Mouse (Mus musculus): Measurements from ENCODE around the gene Wwc2. TPM values are rescaled to one million over a fixed set of nuclear protein-coding genes. Genes with fewer than 3 reads are reported as not detected.

Wwc2 gene
- total RNA-seq, 1 experiment = 19.6 TPM

DNA sequence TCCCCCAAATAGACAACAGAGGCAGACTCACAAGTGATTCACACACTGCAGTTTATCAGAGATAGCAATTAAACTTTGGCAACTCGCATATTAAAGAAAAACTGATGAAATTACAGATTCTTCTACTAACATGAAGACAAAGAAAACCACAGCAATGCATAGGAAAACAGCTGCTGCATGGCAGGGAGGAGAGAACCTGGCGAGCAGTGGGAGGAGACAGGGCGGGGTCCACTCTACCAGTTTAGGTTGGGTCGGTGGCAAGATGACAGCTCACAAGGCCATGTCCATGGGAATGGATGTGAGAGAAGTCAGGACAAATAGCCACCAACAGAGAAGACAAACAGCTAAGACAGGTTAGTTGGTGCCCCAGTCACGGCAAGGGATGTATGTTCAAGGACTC, 138.0 kb downstream of the Wwc2 start:
- no peak for TF ChIP-seq MAFK (IDR thresholded peaks at IDR 0.05; ENCODE audit: insufficient read depth, low read depth, low read length)
- TF ChIP-seq HCFC1 (IDR thresholded peaks at IDR 0.05; ENCODE audit: borderline replicate concordance, insufficient read depth, low read length) = no peak
- H3K27ac ChIP-seq (ENCODE audit: insufficient read depth, low read depth, low read length, poor library complexity, severe bottlenecking) = no peak overlapping the region
- peaks cover 21% of the 10 kb centered on the region for H3K36me3 ChIP-seq (ENCODE audit: control insufficient read depth, insufficient read depth, low read length, poor library complexity, severe bottlenecking)
- in situ Hi-C loops (cut with MboI; ENCODE audit: low sequenced_read_pairs in 2 of 2, unreplicated experiment in 2 of 2) = no loop called here
- H3K9me3 ChIP-seq (ENCODE audit: control insufficient read depth, insufficient read depth, low read depth, low read length) = no peaks in the 10 kb centered on the region
- H3K9ac ChIP-seq (ENCODE audit: insufficient read depth, low read depth, low read length, poor library complexity, severe bottlenecking) = no peak overlapping the region
- no peaks in the 10 kb centered on the region for H3K4me1 ChIP-seq (ENCODE audit: control insufficient read depth in 2 of 2, insufficient read depth in 2 of 2, low read length in 2 of 2, poor library complexity in 1 of 2)
- DNase-seq (ENCODE audit: low read depth, low spot score) = no peak
- no peak overlapping the region for H3K4me3 ChIP-seq (ENCODE audit: insufficient read depth in 1 of 2, low read depth in 1 of 2, low read length in 2 of 2, poor library complexity in 1 of 2, severe bottlenecking in 1 of 2)

GRCm38 (mm10) chr8:47851824-47852502, 138.8 kb downstream of the Wwc2 start:
- H3K4me3 ChIP-seq (ENCODE audit: insufficient read depth in 1 of 2, low read depth in 1 of 2, low read length in 2 of 2, poor library complexity in 1 of 2, severe bottlenecking in 1 of 2) = no peak overlapping the region
- in situ Hi-C loops (cut with MboI; ENCODE audit: low sequenced_read_pairs in 2 of 2, unreplicated experiment in 2 of 2) = no loop called here
- H3K9ac ChIP-seq (ENCODE audit: insufficient read depth, low read depth, low read length, poor library complexity, severe bottlenecking) = no peak overlapping the region
- H3K9me3 ChIP-seq (ENCODE audit: control insufficient read depth, insufficient read depth, low read depth, low read length) = no peaks in the 10 kb centered on the region
- peaks cover 26% of the 10 kb centered on the region for H3K36me3 ChIP-seq (ENCODE audit: control insufficient read depth, insufficient read depth, low read length, poor library complexity, severe bottlenecking)
- H3K4me1 ChIP-seq (ENCODE audit: control insufficient read depth in 2 of 2, insufficient read depth in 2 of 2, low read length in 2 of 2, poor library complexity in 1 of 2) = no peaks in the 10 kb centered on the region
- no peak for TF ChIP-seq HCFC1 (IDR thresholded peaks at IDR 0.05; ENCODE audit: borderline replicate concordance, insufficient read depth, low read length)
- TF ChIP-seq MAFK (IDR thresholded peaks at IDR 0.05; ENCODE audit: insufficient read depth, low read depth, low read length) = no peak
- no peak for TF ChIP-seq ZNF384 (IDR thresholded peaks at IDR 0.05; ENCODE audit: low read depth, low read length)
- TF ChIP-seq ZC3H11A (IDR thresholded peaks at IDR 0.05; ENCODE audit: borderline replicate concordance, low read depth, low read length) = no peak
- no peak for TF ChIP-seq CHD2 (IDR thresholded peaks at IDR 0.05; ENCODE audit: low read depth, low read length)
- H3K27ac ChIP-seq (ENCODE audit: insufficient read depth, low read depth, low read length, poor library complexity, severe bottlenecking) = no peak overlapping the region
- DNase-seq (ENCODE audit: low read depth, low spot score) = no peak

DNA sequence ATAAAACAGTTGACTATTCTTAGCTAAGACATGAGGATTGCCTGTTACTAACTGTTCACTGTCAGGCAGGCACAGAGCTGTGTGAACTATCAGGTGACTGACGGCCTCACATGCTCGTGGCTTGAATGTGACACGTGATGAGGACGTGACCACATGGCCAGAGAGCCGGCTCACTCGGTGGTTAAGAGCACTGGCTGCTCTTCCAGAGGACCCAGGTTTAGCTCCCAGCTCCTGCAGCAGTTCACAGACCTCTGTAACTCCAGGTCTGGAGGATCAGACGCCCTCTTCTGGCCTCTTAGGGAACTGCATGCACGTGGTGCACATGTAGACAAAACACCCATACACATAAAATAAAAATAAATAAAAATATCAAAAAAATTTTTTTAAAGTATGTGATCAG, 140.9 kb downstream of the Wwc2 start:
- in situ Hi-C loops (cut with MboI; ENCODE audit: low sequenced_read_pairs in 2 of 2, unreplicated experiment in 2 of 2) = no loop called here
- TF ChIP-seq ZC3H11A (IDR thresholded peaks at IDR 0.05; ENCODE audit: borderline replicate concordance, low read depth, low read length) (no peak), MAFK (IDR thresholded peaks at IDR 0.05; ENCODE audit: insufficient read depth, low read depth, low read length) (no peak), HCFC1 (IDR thresholded peaks at IDR 0.05; ENCODE audit: borderline replicate concordance, insufficient read depth, low read length) (no peak), ZNF384 (IDR thresholded peaks at IDR 0.05; ENCODE audit: low read depth, low read length) (no peak), CHD2 (IDR thresholded peaks at IDR 0.05; ENCODE audit: low read depth, low read length) (no peak)
- no peaks in the 10 kb centered on the region for H3K9me3 ChIP-seq (ENCODE audit: control insufficient read depth, insufficient read depth, low read depth, low read length)
- H3K4me3 ChIP-seq (ENCODE audit: insufficient read depth in 1 of 2, low read depth in 1 of 2, low read length in 2 of 2, poor library complexity in 1 of 2, severe bottlenecking in 1 of 2) = no peak overlapping the region
- H3K27ac ChIP-seq (ENCODE audit: insufficient read depth, low read depth, low read length, poor library complexity, severe bottlenecking) = no peak overlapping the region
- peaks cover 26% of the 10 kb centered on the region for H3K36me3 ChIP-seq (ENCODE audit: control insufficient read depth, insufficient read depth, low read length, poor library complexity, severe bottlenecking)
- no peak for DNase-seq (ENCODE audit: low read depth, low spot score)
- H3K4me1 ChIP-seq (ENCODE audit: control insufficient read depth in 2 of 2, insufficient read depth in 2 of 2, low read length in 2 of 2, poor library complexity in 1 of 2) = no peaks in the 10 kb centered on the region
- no peak overlapping the region for H3K9ac ChIP-seq (ENCODE audit: insufficient read depth, low read depth, low read length, poor library complexity, severe bottlenecking)

DNA sequence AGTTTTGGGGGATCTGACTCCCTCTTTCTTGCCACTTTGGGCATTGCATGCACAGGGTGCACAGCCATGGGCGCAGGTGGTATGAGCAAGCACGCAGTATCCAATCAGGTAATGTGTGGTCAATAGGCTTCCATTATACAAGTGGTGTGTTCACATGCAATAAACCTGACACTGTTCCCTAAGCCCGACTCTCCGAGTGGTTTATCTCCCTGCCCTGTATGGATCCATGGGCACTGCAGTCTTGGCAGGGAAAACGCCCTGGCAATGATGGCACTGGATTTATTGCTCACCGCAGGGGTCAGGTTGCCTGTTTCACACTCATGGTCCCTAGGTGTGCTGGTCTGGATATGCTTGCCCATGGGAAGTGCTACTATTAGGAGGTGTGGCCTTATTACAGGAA, 142.8 kb downstream of the Wwc2 start:
- Histone ChIP-seq H3K9me3 (ENCODE audit: control insufficient read depth, insufficient read depth, low read depth, low read length) (no peaks in the 10 kb centered on the region), H3K36me3 (ENCODE audit: control insufficient read depth, insufficient read depth, low read length, poor library complexity, severe bottlenecking) (peaks cover 26% of the 10 kb centered on the region), H3K4me1 (ENCODE audit: control insufficient read depth in 2 of 2, insufficient read depth in 2 of 2, low read length in 2 of 2, poor library complexity in 1 of 2) (peaks cover 0 to 4% of the 10 kb centered on the region in 2 experiments; a peak in 2 of 4 replicates), H3K4me3 (ENCODE audit: insufficient read depth in 1 of 2, low read depth in 1 of 2, low read length in 2 of 2, poor library complexity in 1 of 2, severe bottlenecking in 1 of 2) (no peak overlapping the region), H3K27ac (ENCODE audit: insufficient read depth, low read depth, low read length, poor library complexity, severe bottlenecking) (no peak overlapping the region), H3K9ac (ENCODE audit: insufficient read depth, low read depth, low read length, poor library complexity, severe bottlenecking) (no peak overlapping the region)
- in situ Hi-C loops (cut with MboI; ENCODE audit: low sequenced_read_pairs in 2 of 2, unreplicated experiment in 2 of 2) = no loop called here
- no peak for TF ChIP-seq HCFC1 (IDR thresholded peaks at IDR 0.05; ENCODE audit: borderline replicate concordance, insufficient read depth, low read length)
- no peak for DNase-seq (ENCODE audit: low read depth, low spot score)

- DNase-seq (ENCODE audit: low read depth, low spot score) = no peak
- Histone ChIP-seq H3K27ac (ENCODE audit: insufficient read depth, low read depth, low read length, poor library complexity, severe bottlenecking) (no peak overlapping the region), H3K9ac (ENCODE audit: insufficient read depth, low read depth, low read length, poor library complexity, severe bottlenecking) (no peak overlapping the region), H3K4me1 (ENCODE audit: control insufficient read depth in 2 of 2, insufficient read depth in 2 of 2, low read length in 2 of 2, poor library complexity in 1 of 2) (peaks cover 0 to 6% of the 10 kb centered on the region in 2 experiments; a peak in 2 of 4 replicates), H3K36me3 (ENCODE audit: control insufficient read depth, insufficient read depth, low read length, poor library complexity, severe bottlenecking) (peaks cover 29% of the 10 kb centered on the region), H3K9me3 (ENCODE audit: control insufficient read depth, insufficient read depth, low read depth, low read length) (no peaks in the 10 kb centered on the region), H3K4me3 (ENCODE audit: insufficient read depth in 1 of 2, low read depth in 1 of 2, low read length in 2 of 2, poor library complexity in 1 of 2, severe bottlenecking in 1 of 2) (no peak overlapping the region)
- TF ChIP-seq ZC3H11A (IDR thresholded peaks at IDR 0.05; ENCODE audit: borderline replicate concordance, low read depth, low read length) = no peak
- TF ChIP-seq ZNF384 (IDR thresholded peaks at IDR 0.05; ENCODE audit: low read depth, low read length) = no peak
- TF ChIP-seq MAFK (IDR thresholded peaks at IDR 0.05; ENCODE audit: insufficient read depth, low read depth, low read length) = no peak
- TF ChIP-seq CHD2 (IDR thresholded peaks at IDR 0.05; ENCODE audit: low read depth, low read length) = no peak
- no peak for TF ChIP-seq HCFC1 (IDR thresholded peaks at IDR 0.05; ENCODE audit: borderline replicate concordance, insufficient read depth, low read length)
- in situ Hi-C loops (cut with MboI; ENCODE audit: low sequenced_read_pairs in 2 of 2, unreplicated experiment in 2 of 2) = no loop called here
Observed at GRCm38 (mm10) chr8:47847161-47847560, 143.6 kb downstream of the Wwc2 start.
